Mouse (Mus musculus): Measurements from ENCODE around the gene Dcst2. TPM values are rescaled to one million over a fixed set of nuclear protein-coding genes. Genes with fewer than 3 reads are reported as not detected.

The Dcst2 gene
- total RNA-seq, 2 experiments from 2014 or later, result 0.29 to 0.77 TPM

DNA sequence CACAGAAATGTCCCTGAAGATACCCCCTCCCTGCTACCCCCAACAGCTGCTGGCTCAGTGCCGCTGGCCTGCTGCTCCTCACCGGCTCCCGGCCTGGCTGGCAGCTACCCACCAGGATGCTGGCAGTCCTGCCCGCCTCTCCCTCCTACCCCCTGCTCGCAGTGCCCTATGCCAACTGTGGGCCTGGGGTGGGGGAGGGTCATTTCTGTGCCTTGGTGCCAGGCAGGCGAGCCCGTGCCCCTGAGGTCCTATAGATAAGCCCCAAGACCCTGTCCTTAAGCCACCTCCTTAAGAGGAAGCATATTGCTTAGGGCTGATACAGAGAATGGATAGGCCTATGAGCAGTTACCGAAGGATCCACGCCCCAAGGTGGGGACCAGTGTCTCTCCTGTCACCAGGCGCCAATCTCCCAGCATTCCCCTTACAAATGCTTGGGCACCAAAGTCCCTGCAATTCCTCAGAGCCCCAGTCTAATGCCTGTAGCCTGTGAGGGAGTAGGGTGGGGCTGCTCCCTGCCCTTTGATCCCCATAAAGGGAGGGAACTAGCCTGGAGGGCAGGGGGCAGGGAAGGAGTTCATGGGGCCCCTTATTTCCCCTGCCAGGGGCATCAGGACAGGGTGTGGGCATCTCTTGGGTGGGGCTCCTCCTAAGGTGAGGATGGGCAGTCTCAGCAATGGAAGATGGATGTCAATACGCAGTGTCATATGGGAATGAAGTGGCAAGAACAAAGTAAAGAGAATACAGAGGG lies 26.5 kb downstream of the Dcst2 start:
- no peak for TF ChIP-seq CTCF (conservative IDR thresholded peaks at IDR 0.05)
- peak overlapping the region; percentile 75 for H3K27ac ChIP-seq
- DNase-seq (ENCODE audit: low spot score in 2 of 2), result peak; percentile 55 to 61
- H3K4me3 ChIP-seq, result no peak overlapping the region

DNA sequence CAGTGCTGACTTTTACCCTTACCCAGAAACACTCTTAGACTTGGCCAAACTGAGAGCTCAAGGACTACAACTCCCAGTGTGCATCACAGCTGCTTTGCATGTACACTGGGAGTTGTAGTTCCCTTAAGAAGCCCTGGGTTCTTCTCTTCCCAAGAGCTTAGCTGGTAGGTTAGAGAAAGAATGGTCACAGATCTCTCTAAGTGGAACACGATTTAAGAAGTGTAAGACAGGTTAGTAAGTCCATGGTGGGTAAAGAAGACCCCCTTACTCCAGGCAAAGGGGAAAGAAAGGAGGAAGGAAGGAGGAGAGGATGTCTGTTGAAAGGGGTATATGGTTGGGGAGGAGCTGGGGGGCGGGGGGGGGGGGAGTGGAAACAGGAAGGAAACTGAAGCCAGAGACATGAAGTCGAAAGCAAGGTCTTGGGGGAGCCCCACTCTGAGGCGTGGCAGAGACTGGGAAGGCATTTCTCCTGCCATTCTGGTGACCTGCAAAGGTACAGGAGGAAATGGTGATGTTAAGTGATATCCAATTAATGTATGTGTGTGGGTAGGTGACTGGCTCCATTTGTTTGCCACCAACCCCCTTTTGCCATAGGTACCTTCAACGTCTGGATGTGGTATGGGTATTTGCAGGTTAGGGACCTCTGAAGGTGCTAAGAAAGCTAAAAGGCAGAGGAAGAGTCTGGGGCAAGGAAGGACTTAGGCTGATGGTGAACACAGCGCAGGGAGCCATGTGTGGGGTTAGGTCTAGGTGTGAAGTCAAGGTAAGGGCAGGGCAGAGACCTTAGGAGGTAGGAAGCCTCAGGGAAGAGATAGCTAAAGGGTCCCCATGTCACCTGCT lies 27.3 kb downstream of the Dcst2 start:
- no peak for DNase-seq (ENCODE audit: low spot score in 2 of 2)
- Histone ChIP-seq H3K4me3 (no peak overlapping the region), H3K27ac (peak overlapping the region; percentile 92)
- TF ChIP-seq CTCF (conservative IDR thresholded peaks at IDR 0.05), result no peak

DNA sequence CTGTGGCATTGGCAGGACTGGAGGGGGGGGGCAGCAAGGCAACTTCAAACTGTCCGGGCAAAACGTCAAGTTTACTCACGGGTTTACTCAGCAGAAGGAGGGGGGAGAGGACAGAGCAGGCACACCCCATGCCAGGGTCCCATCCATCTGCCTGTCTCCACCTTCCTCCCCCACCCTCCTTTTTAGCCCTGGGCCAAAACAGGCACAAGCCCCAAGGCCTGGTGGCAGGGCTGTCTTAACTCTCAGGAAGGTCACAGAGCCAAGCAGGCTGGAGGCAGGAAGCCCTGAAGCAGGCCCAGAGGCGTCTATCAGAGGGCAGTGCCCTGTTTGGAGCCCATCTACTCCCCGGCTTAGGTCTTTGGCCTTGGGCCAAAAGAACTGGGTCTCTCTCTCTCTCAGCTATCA lies 28.3 kb downstream of the Dcst2 start:
- Histone ChIP-seq H3K4me3 (no peak overlapping the region; the same call in 1 of the 2 replicates), H3K27ac (peak overlapping the region; percentile 92)
- DNase-seq (ENCODE audit: low spot score in 2 of 2), result no peak
- TF ChIP-seq CTCF (conservative IDR thresholded peaks at IDR 0.05), result no peak

DNA sequence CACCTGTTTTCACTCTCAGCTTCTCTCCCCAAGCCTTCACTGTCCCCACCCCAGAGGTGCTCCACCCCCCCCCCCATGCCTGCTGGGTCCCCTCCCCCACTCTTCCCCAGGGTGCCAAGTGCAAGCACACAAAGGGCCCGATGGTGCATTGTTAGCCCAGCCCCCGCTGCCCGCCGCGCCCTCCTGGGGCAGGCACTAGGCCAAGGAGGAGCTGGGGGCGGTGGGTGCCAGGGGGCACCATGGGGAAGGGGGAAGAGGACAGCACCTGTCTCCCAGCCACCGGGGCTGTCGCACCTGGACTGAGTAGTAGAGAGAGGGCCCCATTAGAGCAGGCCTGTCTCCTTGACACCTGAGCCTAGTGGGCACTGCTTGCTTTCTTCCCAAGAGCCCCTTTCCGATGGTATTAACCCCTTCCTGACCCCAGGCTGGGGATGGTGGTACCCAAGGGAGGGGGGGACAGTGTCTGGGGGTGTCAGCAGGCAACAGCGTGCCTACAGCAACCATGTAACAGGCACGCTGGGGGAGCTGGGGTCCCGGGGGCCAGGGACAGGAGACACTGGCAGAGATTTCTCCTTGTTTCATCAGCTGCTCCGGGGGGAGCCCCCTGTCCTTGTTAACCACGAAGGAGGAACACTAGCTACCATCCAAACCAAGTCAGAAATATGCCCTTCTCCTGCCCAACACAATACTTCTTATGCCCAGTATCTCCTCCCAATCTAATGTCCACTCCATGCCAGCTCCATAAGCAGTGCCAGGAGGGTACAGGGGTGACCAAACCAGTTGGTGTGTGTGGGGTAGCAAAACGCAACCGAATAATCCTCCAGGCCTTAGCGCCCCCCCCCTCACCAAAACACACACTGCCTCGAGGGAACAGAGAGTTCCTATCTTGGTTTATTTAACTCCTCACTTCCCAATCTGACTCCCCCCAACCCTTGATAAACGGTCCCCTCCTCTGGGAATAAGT lies 29.2 kb downstream of the Dcst2 start:
- no peak for TF ChIP-seq CTCF (conservative IDR thresholded peaks at IDR 0.05)
- Histone ChIP-seq H3K27ac (peak overlapping the region; percentile 92), H3K4me3 (peak overlapping the region; percentile 66)
- DNase-seq (ENCODE audit: low spot score in 2 of 2), result no peak

DNA sequence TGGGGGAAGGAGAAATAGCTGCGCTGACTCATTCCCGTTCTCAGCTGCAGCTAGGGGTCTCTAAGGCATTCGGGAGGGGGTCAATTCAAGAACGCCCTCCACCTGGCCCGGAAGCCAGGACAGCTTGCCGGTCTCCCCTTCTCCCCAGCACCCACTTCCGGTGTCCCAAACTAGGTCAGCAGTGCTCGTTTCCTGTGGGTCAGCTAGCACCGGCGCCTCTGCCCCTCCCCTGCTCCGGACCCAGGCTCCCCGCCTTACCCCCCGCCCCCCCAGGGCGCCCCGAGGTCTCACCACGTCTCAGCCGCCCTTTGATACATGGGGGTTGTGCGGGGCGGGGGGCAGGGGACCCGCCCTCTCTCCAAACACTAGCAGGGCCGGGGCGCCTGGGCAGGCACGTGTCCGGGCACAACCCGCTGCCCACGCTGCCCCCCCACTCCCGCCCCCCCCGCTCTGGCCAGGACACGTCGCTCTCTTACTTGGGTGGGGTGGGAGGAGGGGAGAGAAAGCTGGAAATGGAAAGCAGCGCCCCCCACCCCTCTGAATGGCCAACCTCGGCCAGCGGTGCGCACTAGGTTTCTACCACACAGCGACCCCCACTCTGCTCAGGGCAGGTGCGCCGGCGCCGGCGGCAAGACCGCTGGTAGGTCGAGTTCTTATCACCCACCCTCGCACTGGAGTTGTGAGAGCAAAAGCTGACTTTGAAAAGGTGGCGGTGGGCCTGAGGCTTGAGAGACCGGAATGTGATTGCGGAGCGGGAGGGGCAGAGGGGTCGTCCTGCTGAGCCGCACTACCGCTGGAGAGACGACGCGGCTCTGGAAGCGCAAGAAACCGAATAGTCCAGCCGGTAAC lies 30.1 kb downstream of the Dcst2 start:
- DNase-seq (ENCODE audit: low spot score in 2 of 2), result no peak
- no peak for TF ChIP-seq CTCF (conservative IDR thresholded peaks at IDR 0.05)
- peak overlapping the region; percentile 92 for H3K27ac ChIP-seq
- peak overlapping the region; percentile 66 for H3K4me3 ChIP-seq

DNA sequence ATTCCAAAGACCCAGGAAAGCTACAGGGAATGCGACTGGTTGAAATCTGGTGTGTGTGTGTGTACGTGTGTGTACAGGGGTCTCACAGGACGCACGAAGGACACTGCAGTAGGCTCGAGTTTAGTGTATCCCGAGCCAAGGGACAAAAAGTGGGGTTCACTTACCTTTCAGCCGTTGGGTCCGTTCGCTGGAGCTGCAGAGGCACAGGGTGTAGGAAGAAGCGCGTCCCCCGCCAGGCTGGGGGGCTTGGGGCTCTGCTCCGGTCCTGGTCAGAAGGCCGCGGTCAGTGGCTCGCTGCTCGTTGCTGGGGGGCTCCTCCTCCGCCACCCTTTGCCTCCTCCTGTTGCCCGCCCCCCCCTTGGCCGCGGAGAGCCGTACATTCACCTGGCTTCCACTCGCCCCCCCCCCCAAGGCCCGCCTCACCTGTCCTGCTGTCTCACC lies 31.1 kb downstream of the Dcst2 start:
- no peak for DNase-seq (ENCODE audit: low spot score in 2 of 2)
- Histone ChIP-seq H3K27ac (peak overlapping the region; percentile 92), H3K4me3 (peak overlapping the region; percentile 66)
- no peak for TF ChIP-seq CTCF (conservative IDR thresholded peaks at IDR 0.05)

DNA sequence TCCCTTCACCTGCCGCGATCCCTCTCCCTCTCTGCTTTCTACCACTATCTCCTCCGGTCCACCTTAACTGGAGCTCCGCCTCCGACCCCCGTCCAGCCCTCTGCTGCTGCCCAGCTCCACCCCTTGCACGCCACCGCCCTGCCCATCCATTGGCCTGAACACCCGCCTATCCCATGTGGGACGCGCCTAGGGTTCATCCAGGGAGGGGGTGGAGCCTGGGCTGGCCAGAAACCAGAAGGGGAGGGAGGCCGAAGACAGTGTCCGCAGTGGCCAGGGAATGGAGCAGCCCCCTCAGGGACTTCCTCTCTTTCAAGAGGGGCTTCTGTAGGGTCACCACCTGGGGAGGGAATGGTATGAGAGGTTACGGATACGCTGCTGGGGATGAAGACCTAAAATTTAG lies 31.8 kb downstream of the Dcst2 start:
- peak overlapping the region; percentile 70 for H3K4me3 ChIP-seq
- peak; percentile 94 to 96 for DNase-seq (ENCODE audit: low spot score in 2 of 2)
- no peak for TF ChIP-seq CTCF (conservative IDR thresholded peaks at IDR 0.05)
- H3K27ac ChIP-seq, result peak overlapping the region; percentile 94

DNA sequence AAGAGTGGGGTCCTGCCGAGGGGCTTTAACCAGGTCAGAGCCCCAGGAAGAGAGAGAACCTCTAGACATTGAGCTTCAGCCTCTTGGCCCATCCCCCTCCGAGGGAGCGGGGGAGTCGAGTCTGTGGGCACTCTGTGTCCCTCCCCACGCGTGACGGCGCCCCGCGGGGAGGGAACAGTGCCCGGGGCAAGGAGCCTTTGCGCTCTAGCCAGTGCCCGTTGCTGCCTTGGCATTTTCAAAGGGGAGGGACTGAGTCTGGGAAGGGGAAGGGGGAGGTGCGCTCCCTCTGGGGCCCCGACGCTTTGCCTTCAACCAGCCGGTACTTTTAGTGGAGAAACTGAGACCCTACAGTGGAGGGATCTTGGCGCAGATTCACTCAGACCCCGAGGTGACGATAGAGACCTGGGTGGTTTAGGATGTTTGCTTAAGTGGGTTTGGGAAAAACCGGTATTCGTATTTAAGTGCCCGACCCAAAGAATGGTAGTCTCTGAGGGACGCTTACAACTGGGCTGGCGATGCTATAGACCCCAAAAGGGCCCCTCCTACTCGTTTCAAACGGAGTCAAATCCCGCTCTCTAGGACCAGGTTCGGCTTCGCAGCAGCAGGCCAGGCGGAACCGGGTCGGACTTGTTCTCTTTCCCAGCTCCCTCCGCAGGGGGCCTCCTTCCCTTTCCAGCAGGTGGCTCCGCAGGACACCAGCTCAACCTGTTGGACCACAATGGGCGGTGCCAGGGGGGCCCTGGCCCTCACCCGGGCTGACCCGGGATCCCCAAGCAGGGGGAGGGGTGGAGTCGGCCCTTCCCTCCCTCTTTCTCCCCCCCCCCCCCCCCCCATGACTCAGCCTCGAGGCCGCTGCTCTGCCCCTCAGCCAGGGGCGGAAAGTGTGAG lies 32.5 kb downstream of the Dcst2 start, which contains the start of gene Zbtb7b:
TSS of gene Zbtb7b (minus strand) at position 771 of the 888 bp plus-strand sequence.
- peak within 1 kb of the TSS; percentile 70 for H3K4me3 ChIP-seq
- H3K27ac ChIP-seq, result peak within 1 kb of the TSS; percentile 94
- peak; percentile 41 for TF ChIP-seq CTCF (conservative IDR thresholded peaks at IDR 0.05)
- DNase-seq (ENCODE audit: low spot score in 2 of 2), result peak; percentile 52 to 62

DNA sequence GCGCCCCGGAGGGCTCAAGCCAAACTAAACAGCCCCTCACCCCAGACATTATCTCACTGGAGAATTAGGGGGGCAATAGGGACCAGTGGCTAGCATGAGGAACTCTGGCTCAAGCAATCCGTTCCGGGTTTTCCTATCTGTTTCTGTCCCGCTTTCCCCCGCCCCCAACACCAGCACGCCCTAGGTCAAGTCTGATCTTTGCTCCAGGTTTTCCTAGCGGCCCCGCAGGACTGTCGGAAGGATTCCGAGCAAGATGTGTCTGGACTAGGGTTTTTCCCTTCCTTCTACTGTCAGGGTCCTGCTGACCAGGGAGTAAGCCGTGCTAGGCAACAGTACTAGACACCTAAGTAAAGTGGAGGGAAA lies 33.1 kb downstream of the Dcst2 start:
- peak; percentile 40 to 55 for DNase-seq (ENCODE audit: low spot score in 2 of 2)
- no peak for TF ChIP-seq CTCF (conservative IDR thresholded peaks at IDR 0.05)
- Histone ChIP-seq H3K4me3 (peak overlapping the region; percentile 70), H3K27ac (peak overlapping the region; percentile 94)

DNA sequence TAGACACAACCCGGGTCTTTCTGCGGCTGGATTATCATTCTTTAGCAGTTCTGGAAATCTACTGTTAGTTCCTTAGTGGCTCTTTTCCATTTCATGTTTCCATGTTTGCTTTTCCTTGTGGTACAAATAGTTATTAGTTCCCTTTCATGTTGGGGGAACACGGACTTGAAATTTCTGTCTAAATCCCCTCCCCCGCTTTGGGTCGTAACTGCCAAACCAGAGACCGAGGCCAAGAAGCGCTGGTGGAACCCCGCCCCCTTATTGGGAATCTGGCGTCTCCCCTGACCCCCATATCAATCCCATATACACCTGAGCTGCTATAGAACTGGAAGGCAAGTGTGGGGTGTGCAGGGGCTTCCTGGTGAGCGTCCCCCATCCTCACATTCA lies 33.6 kb downstream of the Dcst2 start:
- no peak for DNase-seq (ENCODE audit: low spot score in 2 of 2)
- Histone ChIP-seq H3K4me3 (peak overlapping the region; percentile 70), H3K27ac (peak overlapping the region; percentile 94)
- TF ChIP-seq CTCF (conservative IDR thresholded peaks at IDR 0.05), result no peak

Measured in layer of hippocampus, adult 2 months (tissue).